Mouse (Mus musculus) embryonic facial prominence, embryonic 14.5 days (tissue): Measurements from ENCODE around the gene Sept10. TPM values are rescaled to one million over a fixed set of nuclear protein-coding genes. Genes with fewer than 3 reads are reported as not detected.
"Not testable (repeated sequence)": the region's sequence is repeated elsewhere in the genome, so short reads cannot be mapped to it uniquely, and the experiment has no call there.

ENCODE experiments used
- ATAC-seq: fragments of 200-750 bp; cut with Nextera tagmentation; 2 replicates; pipeline ENCODE4 v1.8.0; 2017; ENCODE audit warnings: low read depth, moderate number of reproducible peaks, moderate TSS enrichment
- DNase-seq: peaks from one replicate; pipeline ENCODE4 v3.0.0-alpha.2; 2015; ENCODE audit warnings: low spot score
- H3K27ac ChIP-seq: fragments of 300-500 bp; sonication (generic); replicated peaks from 2 replicates; pipeline ENCODE4 v1.5.1; 2014; ENCODE audit warnings: low read depth, mild to moderate bottlenecking, low read length, moderate library complexity
- H3K27me3 ChIP-seq: fragments of 300-500 bp; sonication (generic); replicated peaks from 2 replicates; pipeline ENCODE4 v1.6.1; 2014; ENCODE audit warnings: low read length; ENCODE audit not compliant: control insufficient read depth, insufficient read depth
- H3K36me3 ChIP-seq: fragments of 300-500 bp; sonication (generic); 2 replicates; pipeline ENCODE4 v1.6.1; 2014; ENCODE audit warnings: low read length, mixed read lengths; ENCODE audit not compliant: control insufficient read depth, insufficient read depth
- H3K4me1 ChIP-seq: fragments of 300-500 bp; sonication (generic); 2 replicates; pipeline ENCODE4 v1.6.1; 2014; ENCODE audit warnings: antibody characterized with exemption, low read length; ENCODE audit not compliant: control insufficient read depth, insufficient read depth
- H3K4me2 ChIP-seq: fragments of 300-500 bp; sonication (generic); 2 replicates; pipeline ENCODE4 v1.6.1; 2014; ENCODE audit warnings: low read depth, mild to moderate bottlenecking, low read length, moderate library complexity, mixed read lengths
- H3K4me3 ChIP-seq: fragments of 300-500 bp; sonication (generic); 2 replicates; pipeline ENCODE4 v1.5.1; 2014; ENCODE audit warnings: low read depth, mild to moderate bottlenecking, low read length
- H3K9ac ChIP-seq: fragments of 300-500 bp; sonication (generic); 2 replicates; pipeline ENCODE4 v1.6.1; 2014; ENCODE audit warnings: low read depth, mild to moderate bottlenecking, low read length, moderate library complexity, mixed read lengths
- H3K9me3 ChIP-seq: fragments of 300-500 bp; sonication (generic); 2 replicates; pipeline ENCODE4 v1.6.1; 2016; ENCODE audit warnings: low read length; ENCODE audit not compliant: control insufficient read depth
- WGBS: fragments of 180-500 bp; shearing (Covaris S2); extraction: QIAGEN DNeasy Blood & Tissue Kit; methylation state at CpG from one replicate; pipeline ENCODE4 v1.1.7; 2014; 5-methylcytosine and 5-hydroxymethylcytosine counted together
- polyA plus RNA-seq: library from polyadenylated mRNA; unstranded; fragments of >200 nt; fragmentation: Nextera tagmentation; extraction: Ambion mirVana; gene quantifications from 2 replicates; pipeline ENCODE4 v1.2.1, GENCODE M21; 2014

The Sept10 gene
- polyA plus RNA-seq, 1 experiment from 2014 or later, result 40.5 TPM

DNA sequence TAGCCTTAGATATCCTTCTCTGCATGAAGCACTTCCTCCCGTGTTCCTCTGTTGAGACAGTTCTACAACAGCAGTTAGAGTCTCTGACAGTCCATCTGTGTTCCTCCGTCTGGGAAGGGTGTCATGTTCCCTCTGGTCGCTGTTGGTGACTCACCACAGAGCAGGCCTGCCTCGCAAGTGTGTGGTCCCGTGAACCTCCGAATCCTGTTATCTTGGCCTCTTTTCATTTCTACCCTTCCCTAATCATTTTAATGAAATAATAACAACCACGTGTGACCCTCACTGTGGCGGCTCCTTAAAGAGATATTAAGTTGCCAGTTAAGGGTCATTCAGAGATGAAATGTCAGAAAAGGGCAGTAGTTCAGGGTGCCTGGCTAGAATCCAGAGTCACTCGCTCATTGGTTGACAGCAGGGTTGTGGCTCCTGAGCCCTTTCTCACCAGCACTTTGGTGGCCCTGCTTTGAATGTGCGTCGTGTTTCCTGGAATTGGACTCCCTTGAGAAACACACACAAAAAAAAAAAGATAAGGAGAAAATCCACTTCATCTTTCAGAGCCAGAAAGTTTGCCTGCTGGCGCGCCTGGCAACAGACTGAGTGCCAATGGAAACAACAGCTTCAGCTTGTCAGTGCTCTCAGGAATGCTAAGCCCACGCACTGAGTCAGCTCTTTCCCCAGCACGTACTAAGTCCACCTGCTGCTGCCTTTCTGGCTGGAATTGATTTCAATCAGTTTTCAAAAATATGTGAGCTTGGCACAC is 106.9 kb downstream of the Sept10 start:
- Histone ChIP-seq H3K4me2 (no peak overlapping the region), H3K27ac (no peak overlapping the region)
- peak; percentile 67; the same call in 1 of the 2 replicates for ATAC-seq

DNA sequence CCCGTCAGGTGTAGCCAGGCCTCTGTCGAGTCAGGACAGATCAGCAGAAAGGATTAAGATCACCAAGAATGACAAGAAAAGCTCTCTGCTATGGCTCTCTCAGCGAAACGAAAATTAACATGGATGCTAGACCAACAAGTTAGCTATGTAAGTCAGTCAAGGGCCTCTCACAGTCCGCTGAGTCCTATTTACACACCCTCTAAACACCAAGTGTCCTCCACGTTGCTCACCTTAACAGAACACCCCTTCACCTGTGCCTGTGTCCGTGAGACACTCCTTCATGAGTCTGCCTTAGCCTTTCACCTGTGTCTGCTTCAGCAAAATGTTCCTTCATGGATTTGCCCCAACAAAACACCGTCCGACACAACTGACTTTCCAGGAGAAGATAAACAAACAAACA is 108.3 kb downstream of the Sept10 start:
- no peaks in the 10 kb centered on the region for H3K9me3 ChIP-seq
- ATAC-seq, result no peak
- no peak overlapping the region for H3K27ac ChIP-seq
- H3K4me2 ChIP-seq, result no peak overlapping the region
- peaks cover 5% of the 10 kb centered on the region; the same call in 1 of the 2 replicates for H3K36me3 ChIP-seq
- H3K4me1 ChIP-seq, result no peaks in the 10 kb centered on the region
- no peak overlapping the region for H3K4me3 ChIP-seq
- no peaks in the 10 kb centered on the region for H3K27me3 ChIP-seq
- no peak overlapping the region for H3K9ac ChIP-seq
- WGBS, result 80% methylated on average over 9 of the region's 9 CpGs
- no peak for DNase-seq

More for the DNA sequence above, 106.9 kb downstream of the Sept10 start:
- peak; percentile 56 for DNase-seq
- Histone ChIP-seq H3K9ac (no peak overlapping the region), H3K27me3 (no peaks in the 10 kb centered on the region), H3K36me3 (peaks cover 5% of the 10 kb centered on the region; the same call in 1 of the 2 replicates), H3K4me3 (no peak overlapping the region), H3K9me3 (no peaks in the 10 kb centered on the region), H3K4me1 (no peaks in the 10 kb centered on the region)
- WGBS, result 26% methylated on average over 15 of the region's 15 CpGs

DNA sequence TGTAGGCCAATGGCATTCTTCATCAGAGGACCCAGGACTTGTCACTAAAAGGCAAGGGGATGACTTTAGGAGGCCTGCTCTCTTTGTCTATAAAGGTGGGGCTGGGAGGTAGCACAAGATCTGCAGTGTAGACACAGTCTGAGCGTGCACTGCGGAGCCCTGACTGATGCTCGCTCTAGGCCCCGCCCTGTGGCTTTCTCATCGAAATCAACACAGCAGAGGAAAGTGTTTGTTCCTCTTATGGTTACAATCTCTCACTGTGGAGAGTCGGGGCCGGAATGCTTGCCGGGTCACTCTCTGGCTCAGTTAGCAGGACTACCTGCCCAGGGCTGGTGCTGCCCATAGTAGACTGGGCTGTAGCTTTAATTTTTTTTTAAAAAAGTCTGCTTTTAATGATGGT is 108.9 kb downstream of the Sept10 start:
- no peak for ATAC-seq
- 87% methylated on average over 8 of the region's 8 CpGs for WGBS

DNA sequence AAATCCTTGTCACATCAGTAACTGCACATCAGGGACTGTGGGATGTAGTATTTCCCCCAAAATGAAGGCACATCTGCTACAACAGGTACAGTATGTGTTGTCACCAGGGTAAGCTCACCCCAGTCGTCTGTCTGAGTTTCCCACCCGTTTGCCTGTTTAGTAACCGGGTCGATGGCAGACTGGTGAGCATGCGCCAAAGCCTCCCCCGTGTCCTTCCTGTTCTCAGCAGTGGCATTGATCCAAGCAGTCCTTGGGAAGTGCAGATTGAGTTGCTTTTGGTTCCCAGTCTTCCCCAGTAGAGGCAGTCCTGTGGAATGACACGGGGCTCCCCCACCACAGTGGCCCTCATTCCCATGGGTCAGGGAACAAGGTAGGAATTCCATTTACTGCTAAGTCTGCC is 111.3 kb downstream of the Sept10 start:
- ATAC-seq (no peak), DNase-seq (no peak)
- Histone ChIP-seq H3K36me3 (peaks cover 5% of the 10 kb centered on the region; the same call in 1 of the 2 replicates), H3K4me2 (no peak overlapping the region), H3K27ac (no peak overlapping the region), H3K4me3 (no peak overlapping the region), H3K4me1 (no peaks in the 10 kb centered on the region), H3K9ac (no peak overlapping the region), H3K27me3 (no peaks in the 10 kb centered on the region), H3K9me3 (no peaks in the 10 kb centered on the region)
- WGBS, result 93% methylated on average over 7 of the region's 7 CpGs

More for the DNA sequence above, 108.9 kb downstream of the Sept10 start:
- Histone ChIP-seq H3K9me3 (no peaks in the 10 kb centered on the region), H3K4me3 (no peak overlapping the region), H3K4me2 (no peak overlapping the region), H3K27me3 (no peaks in the 10 kb centered on the region), H3K4me1 (no peaks in the 10 kb centered on the region), H3K27ac (no peak overlapping the region), H3K9ac (no peak overlapping the region), H3K36me3 (peaks cover 5% of the 10 kb centered on the region; the same call in 1 of the 2 replicates)
- no peak for DNase-seq

DNA sequence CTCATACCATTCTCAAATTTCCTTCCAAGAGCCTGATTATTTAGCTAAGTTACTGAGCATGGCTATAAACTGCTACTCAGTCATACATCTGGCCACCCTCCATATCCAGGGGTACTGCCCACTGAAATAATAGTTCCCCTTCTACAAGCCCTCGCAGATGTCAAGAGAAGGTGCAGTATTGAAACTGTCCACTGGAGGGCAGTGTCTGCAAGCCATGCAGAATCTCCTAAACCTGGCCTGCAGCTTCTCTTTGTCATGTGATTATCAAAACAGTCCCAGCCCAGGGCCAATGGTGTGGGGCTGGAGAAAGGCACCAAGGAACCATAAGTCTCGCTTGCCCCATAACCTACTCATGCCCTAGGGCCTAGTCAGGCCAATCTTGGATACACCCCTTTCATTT is 112.6 kb downstream of the Sept10 start:
- Histone ChIP-seq H3K4me1 (no peaks in the 10 kb centered on the region), H3K4me3 (no peak overlapping the region), H3K27me3 (no peaks in the 10 kb centered on the region), H3K9ac (no peak overlapping the region), H3K9me3 (no peaks in the 10 kb centered on the region), H3K27ac (no peak overlapping the region), H3K36me3 (peaks cover 5% of the 10 kb centered on the region; the same call in 1 of the 2 replicates), H3K4me2 (no peak overlapping the region)
- peak; percentile 49 for DNase-seq
- ATAC-seq, result no peak
- WGBS, result 35% methylated on average over 2 of the region's 2 CpGs

DNA sequence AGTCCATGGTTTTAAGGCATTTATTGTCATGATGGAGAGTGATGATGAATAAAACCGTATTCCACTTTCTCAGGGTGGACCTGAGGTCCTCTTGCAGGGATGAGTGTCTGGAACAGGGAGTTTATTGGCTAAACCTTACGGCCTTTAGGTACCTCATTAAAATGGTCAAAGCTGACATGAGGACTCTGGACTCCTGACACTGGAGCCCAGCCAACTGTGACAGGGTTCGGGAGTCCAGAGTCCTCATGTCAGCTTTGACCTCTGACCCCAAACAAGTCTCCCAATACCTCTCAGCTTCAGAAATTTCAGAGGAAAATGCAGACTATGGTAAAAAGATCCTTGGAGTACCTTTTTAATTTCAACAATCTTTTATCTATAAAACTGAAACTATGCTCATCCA is 115.0 kb downstream of the Sept10 start:
- WGBS, result 80% methylated on average over 3 of the region's 3 CpGs
- H3K36me3 ChIP-seq, result peaks cover 5% of the 10 kb centered on the region; the same call in 1 of the 2 replicates
- no peak overlapping the region for H3K9ac ChIP-seq
- H3K27me3 ChIP-seq, result no peaks in the 10 kb centered on the region
- ATAC-seq (no peak), DNase-seq (no peak)
- no peak overlapping the region for H3K4me2 ChIP-seq
- no peaks in the 10 kb centered on the region for H3K9me3 ChIP-seq
- H3K4me3 ChIP-seq, result no peak overlapping the region
- H3K4me1 ChIP-seq, result no peaks in the 10 kb centered on the region
- no peak overlapping the region for H3K27ac ChIP-seq

DNA sequence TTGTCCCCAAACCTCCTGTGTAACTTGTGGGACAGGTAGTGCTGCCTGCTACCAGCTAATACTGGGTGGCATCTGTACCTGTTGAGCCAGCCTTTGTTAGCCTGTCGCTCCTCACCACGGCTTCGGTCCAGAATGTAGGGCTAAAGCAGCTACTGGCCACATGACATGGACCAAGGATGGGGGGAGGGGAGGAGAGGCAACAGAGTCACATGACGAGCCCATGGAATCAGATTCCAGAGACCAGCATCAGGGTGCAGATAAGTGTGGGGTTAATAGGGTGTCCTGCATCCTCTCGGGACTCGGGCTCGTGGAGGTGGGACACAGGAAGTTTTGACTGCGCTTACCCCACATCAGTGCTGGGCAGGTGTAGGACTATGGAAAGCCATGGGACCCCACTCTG is 115.8 kb downstream of the Sept10 start:
- Histone ChIP-seq H3K9me3 (no peaks in the 10 kb centered on the region), H3K4me3 (no peak overlapping the region), H3K9ac (no peak overlapping the region), H3K4me1 (no peaks in the 10 kb centered on the region), H3K36me3 (peaks cover 5% of the 10 kb centered on the region; the same call in 1 of the 2 replicates), H3K27me3 (no peaks in the 10 kb centered on the region), H3K27ac (no peak overlapping the region), H3K4me2 (no peak overlapping the region)
- no peak for ATAC-seq
- DNase-seq, result no peak
- 77% methylated on average over 8 of the region's 8 CpGs for WGBS

DNA sequence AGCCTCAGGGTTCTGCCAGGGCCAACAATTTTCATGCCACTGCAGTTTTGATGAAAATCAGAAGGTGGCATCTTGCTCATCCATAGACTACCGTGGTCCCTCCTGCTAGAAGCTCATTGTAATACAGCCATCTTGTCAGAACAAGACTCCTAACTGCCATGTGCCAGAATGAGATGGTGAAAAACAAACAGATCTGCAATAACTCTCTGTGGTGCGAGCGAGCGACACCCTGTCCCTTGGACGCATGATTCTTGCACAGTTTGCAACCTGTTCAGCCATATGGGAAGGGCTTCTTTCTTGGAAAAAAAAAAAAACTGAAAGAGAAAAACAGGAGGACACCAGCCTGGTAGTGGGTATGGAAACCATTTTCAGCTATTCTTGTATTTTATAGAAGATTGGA is 117.0 kb downstream of the Sept10 start:
- no peak overlapping the region for H3K9ac ChIP-seq
- no peaks in the 10 kb centered on the region for H3K27me3 ChIP-seq
- no peak overlapping the region for H3K4me3 ChIP-seq
- no peak overlapping the region for H3K27ac ChIP-seq
- no peaks in the 10 kb centered on the region for H3K4me1 ChIP-seq
- no peaks in the 10 kb centered on the region for H3K9me3 ChIP-seq
- no peak for ATAC-seq
- no peak for DNase-seq
- H3K36me3 ChIP-seq, result no peaks in the 10 kb centered on the region
- WGBS, result 87% methylated on average over 5 of the region's 5 CpGs
- H3K4me2 ChIP-seq, result no peak overlapping the region

DNA sequence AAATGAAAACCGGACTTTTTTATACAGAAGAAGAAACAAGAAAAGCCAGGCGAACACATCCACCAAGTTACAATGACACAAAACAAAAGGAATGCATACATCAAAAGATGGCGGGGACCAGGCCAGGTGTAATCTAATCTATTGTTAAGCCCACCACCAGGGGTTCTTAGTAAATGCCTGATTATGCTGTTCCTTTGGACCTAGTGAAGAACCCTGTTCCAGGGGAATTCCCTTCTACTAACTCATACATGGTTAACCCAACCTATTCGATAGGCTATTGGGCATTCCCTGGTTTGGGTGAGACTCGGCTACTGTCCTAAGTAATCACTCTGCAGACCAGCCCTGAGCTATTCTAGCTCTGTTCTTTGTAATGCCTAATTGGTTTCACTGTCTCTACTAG is 118.6 kb downstream of the Sept10 start:
- H3K9me3 ChIP-seq, H3K4me1 ChIP-seq, H3K4me3 ChIP-seq, H3K36me3 ChIP-seq, H3K27me3 ChIP-seq, ATAC-seq, H3K4me2 ChIP-seq, DNase-seq, H3K27ac ChIP-seq, H3K9ac ChIP-seq: not testable (repeated sequence)
- WGBS, result 83% methylated on average over 5 of the region's 5 CpGs
